Mouse (Mus musculus) hindbrain, embryonic 12.5 days (tissue): ENCODE data around the gene Ppm1j. TPM values are rescaled to one million over a fixed set of nuclear protein-coding genes. Genes with fewer than 3 reads are reported as not detected.
A peak's percentile ranks its signal among the peaks of the same experiment; 100 is the strongest.

Source experiments
- ATAC-seq: fragments of 200-750 bp; cut with Nextera tagmentation; 2 replicates; pipeline ENCODE4 v1.8.0; 2017; ENCODE audit warnings: moderate TSS enrichment; ENCODE audit not compliant: low FRiP score
- H3K27ac ChIP-seq: fragments of 300-500 bp; sonication (generic); 2 replicates; pipeline ENCODE4 v1.5.1; 2016; ENCODE audit warnings: mild to moderate bottlenecking
- H3K27me3 ChIP-seq: fragments of 300-500 bp; sonication (generic); 2 replicates; pipeline ENCODE4 v1.6.1; 2016; ENCODE audit warnings: mild to moderate bottlenecking
- H3K36me3 ChIP-seq: fragments of 300-500 bp; sonication (generic); 2 replicates; pipeline ENCODE4 v1.6.1; 2016; ENCODE audit warnings: mild to moderate bottlenecking
- H3K4me1 ChIP-seq: fragments of 300-500 bp; sonication (generic); 2 replicates; pipeline ENCODE4 v1.6.1; 2016
- H3K4me2 ChIP-seq: fragments of 300-500 bp; sonication (generic); replicated peaks from 2 replicates; pipeline ENCODE4 v1.6.1; 2016; ENCODE audit warnings: mild to moderate bottlenecking
- H3K4me3 ChIP-seq: fragments of 300-500 bp; sonication (generic); 2 replicates; pipeline ENCODE4 v1.5.1; 2016; ENCODE audit warnings: mild to moderate bottlenecking
- H3K9ac ChIP-seq: fragments of 300-500 bp; sonication (generic); 2 replicates; pipeline ENCODE4 v1.6.1; 2016; ENCODE audit warnings: mild to moderate bottlenecking, moderate library complexity
- H3K9me3 ChIP-seq: fragments of 300-500 bp; sonication (generic); replicated peaks from 2 replicates; pipeline ENCODE4 v1.6.1; 2016; ENCODE audit warnings: mild to moderate bottlenecking
- WGBS: fragments of 180-500 bp; shearing (Covaris S2); methylation state at CpG from one replicate; pipeline ENCODE4 v1.1.7; 2016; 5-methylcytosine and 5-hydroxymethylcytosine counted together
- polyA plus RNA-seq: library from polyadenylated mRNA; unstranded; fragments of >200 nt; fragmentation: Nextera tagmentation; extraction: Ambion mirVana; gene quantifications from 2 replicates; pipeline ENCODE4 v1.2.1, GENCODE M21; 2016

Ppm1j gene
- polyA plus RNA-seq, 1 experiment from 2014 or later: 2.0 TPM

GRCm38 (mm10) chr3:104788075-104788474, 7.2 kb downstream of the Ppm1j start, which contains the start of gene Rhoc:
Gene Rhoc, plus strand, starts transcription at chr3:104788375.
- H3K27ac ChIP-seq: 0 out of 2 replicates have a peak within 1 kb of the TSS, but pooled peaks have one; percentile 37
- WGBS: 25% methylated on average over 3 of the region's 3 CpGs

GRCm38 (mm10) chr3:104788561-104789311, 7.9 kb downstream of the Ppm1j start:
- ATAC-seq: peak; percentile 82
- Histone ChIP-seq H3K4me2 (peak overlapping the region; percentile 88), H3K27ac (0 out of 2 replicates have a peak overlapping the region, but pooled peaks have one; percentile 37), H3K4me1 (peaks cover 34% of the 10 kb centered on the region), H3K27me3 (peaks cover 44% of the 10 kb centered on the region), H3K36me3 (peaks cover 6% of the 10 kb centered on the region; the same call in 1 of the 2 replicates), H3K9ac (peak overlapping the region; percentile 68), H3K4me3 (peak overlapping the region; percentile 58), H3K9me3 (no peaks in the 10 kb centered on the region)
- WGBS: under 1% methylated on average over 46 of the region's 52 CpGs

More at GRCm38 (mm10) chr3:104788075-104788474, 7.2 kb downstream of the Ppm1j start, which contains the start of gene Rhoc:
- Histone ChIP-seq H3K4me2 (peak within 1 kb of the TSS; percentile 88), H3K4me1 (peaks cover 31% of the 10 kb centered on the region), H3K9me3 (no peaks in the 10 kb centered on the region), H3K36me3 (peaks cover 6% of the 10 kb centered on the region; the same call in 1 of the 2 replicates), H3K27me3 (peaks cover 51% of the 10 kb centered on the region), H3K9ac (peak within 1 kb of the TSS; percentile 68), H3K4me3 (peak within 1 kb of the TSS; percentile 58)
- no peak; the same call in 1 of the 2 replicates for ATAC-seq

- H3K4me1 ChIP-seq: peaks cover 38% of the 10 kb centered on the region
- ATAC-seq: no peak; the same call in 1 of the 2 replicates
- H3K9ac ChIP-seq: peak overlapping the region; percentile 68
- peaks cover 39% of the 10 kb centered on the region for H3K27me3 ChIP-seq
- peak overlapping the region; percentile 88 for H3K4me2 ChIP-seq
- peak overlapping the region; percentile 64; the same call in 1 of the 2 replicates for H3K27ac ChIP-seq
- H3K9me3 ChIP-seq: no peaks in the 10 kb centered on the region
- peak overlapping the region; percentile 58 for H3K4me3 ChIP-seq
- WGBS: 3% methylated on average over 10 of the region's 10 CpGs
- peaks cover 6% of the 10 kb centered on the region; the same call in 1 of the 2 replicates for H3K36me3 ChIP-seq
These were observed 8.4 kb downstream of the Ppm1j start for GRCm38 (mm10) chr3:104789312-104789605.

- Histone ChIP-seq H3K4me1 (peaks cover 42% of the 10 kb centered on the region), H3K9ac (peak overlapping the region; percentile 68), H3K9me3 (no peaks in the 10 kb centered on the region), H3K4me2 (peak overlapping the region; percentile 88), H3K27me3 (peaks cover 33% of the 10 kb centered on the region), H3K27ac (peak overlapping the region; percentile 64), H3K4me3 (peak overlapping the region; percentile 58), H3K36me3 (peaks cover 6% of the 10 kb centered on the region; the same call in 1 of the 2 replicates)
- 32% methylated on average over 13 of the region's 13 CpGs for WGBS
- ATAC-seq: no peak
These were observed 9.0 kb downstream of the Ppm1j start for GRCm38 (mm10) chr3:104789822-104790221.

GRCm38 (mm10) chr3:104790401-104790937, 9.6 kb downstream of the Ppm1j start:
- ATAC-seq: no peak

GRCm38 (mm10) chr3:104791017-104791416, 10.2 kb downstream of the Ppm1j start:
- ATAC-seq: no peak
- Histone ChIP-seq H3K36me3 (peaks cover 9% of the 10 kb centered on the region; the same call in 1 of the 2 replicates), H3K4me2 (peak overlapping the region; percentile 88), H3K27ac (peak overlapping the region; percentile 53), H3K9ac (peak overlapping the region; percentile 68; the same call in 1 of the 2 replicates), H3K4me1 (peaks cover 45% of the 10 kb centered on the region), H3K4me3 (peak overlapping the region; percentile 58; the same call in 1 of the 2 replicates), H3K27me3 (peaks cover 21% of the 10 kb centered on the region), H3K9me3 (no peaks in the 10 kb centered on the region)
- 17% methylated on average over 4 of the region's 4 CpGs for WGBS

More at GRCm38 (mm10) chr3:104790401-104790937, 9.6 kb downstream of the Ppm1j start:
- H3K4me1 ChIP-seq: peaks cover 42% of the 10 kb centered on the region
- H3K9ac ChIP-seq: peak overlapping the region; percentile 68
- peaks cover 6% of the 10 kb centered on the region; the same call in 1 of the 2 replicates for H3K36me3 ChIP-seq
- H3K27ac ChIP-seq: peak overlapping the region; percentile 64
- H3K4me2 ChIP-seq: peak overlapping the region; percentile 88
- H3K9me3 ChIP-seq: no peaks in the 10 kb centered on the region
- peak overlapping the region; percentile 58 for H3K4me3 ChIP-seq
- 30% methylated on average over 6 of the region's 6 CpGs for WGBS
- H3K27me3 ChIP-seq: peaks cover 27% of the 10 kb centered on the region

GRCm38 (mm10) chr3:104791671-104792070, 10.8 kb downstream of the Ppm1j start:
- no peak overlapping the region for H3K4me3 ChIP-seq
- H3K4me2 ChIP-seq: peak overlapping the region; percentile 88; the same call in 1 of the 2 replicates
- H3K36me3 ChIP-seq: peaks cover 12% of the 10 kb centered on the region; the same call in 1 of the 2 replicates
- no peak overlapping the region for H3K9ac ChIP-seq
- ATAC-seq: no peak
- WGBS: 92% methylated on average over 8 of the region's 8 CpGs
- peaks cover 45% of the 10 kb centered on the region for H3K4me1 ChIP-seq
- peaks cover 16% of the 10 kb centered on the region for H3K27me3 ChIP-seq
- no peak overlapping the region for H3K27ac ChIP-seq
- no peaks in the 10 kb centered on the region for H3K9me3 ChIP-seq

- 77% methylated on average over 15 of the region's 15 CpGs for WGBS
- Histone ChIP-seq H3K4me2 (no peak overlapping the region), H3K9me3 (no peaks in the 10 kb centered on the region), H3K4me3 (no peak overlapping the region), H3K36me3 (peaks cover 18% of the 10 kb centered on the region; the same call in 1 of the 2 replicates), H3K27me3 (peaks cover 15% of the 10 kb centered on the region), H3K9ac (no peak overlapping the region), H3K27ac (no peak overlapping the region), H3K4me1 (peaks cover 45% of the 10 kb centered on the region)
- no peak for ATAC-seq
These were observed 11.8 kb downstream of the Ppm1j start for GRCm38 (mm10) chr3:104792360-104793270.

GRCm38 (mm10) chr3:104793871-104794828, 13.3 kb downstream of the Ppm1j start:
- Histone ChIP-seq H3K27me3 (peaks cover 12% of the 10 kb centered on the region), H3K9me3 (no peaks in the 10 kb centered on the region), H3K4me3 (no peak overlapping the region), H3K9ac (no peak overlapping the region), H3K27ac (peak overlapping the region; percentile 78), H3K4me2 (no peak overlapping the region; the same call in 1 of the 2 replicates), H3K4me1 (peaks cover 44% of the 10 kb centered on the region), H3K36me3 (peaks cover 18% of the 10 kb centered on the region; the same call in 1 of the 2 replicates)
- WGBS: 58% methylated on average over 20 of the region's 20 CpGs
- ATAC-seq: peak; percentile 90

GRCm38 (mm10) chr3:104794953-104795470, 14.2 kb downstream of the Ppm1j start:
- Histone ChIP-seq H3K27ac (peak overlapping the region; percentile 35; the same call in 1 of the 2 replicates), H3K4me3 (no peak overlapping the region), H3K4me2 (no peak overlapping the region), H3K4me1 (peaks cover 35% of the 10 kb centered on the region), H3K9me3 (no peaks in the 10 kb centered on the region), H3K9ac (no peak overlapping the region), H3K27me3 (peaks cover 8% of the 10 kb centered on the region), H3K36me3 (peaks cover 18% of the 10 kb centered on the region; the same call in 1 of the 2 replicates)
- WGBS: 67% methylated on average over 12 of the region's 12 CpGs
- ATAC-seq: no peak
